Mouse (Mus musculus) urinary bladder, postnatal 10 days (tissue): ENCODE measurements around the gene Sh3rf1.

Experiments used
- DNase-seq: peaks from one replicate; pipeline ENCODE4 v3.0.0; 2022; ENCODE audit warnings: low spot score

Sh3rf1 gene

DNA sequence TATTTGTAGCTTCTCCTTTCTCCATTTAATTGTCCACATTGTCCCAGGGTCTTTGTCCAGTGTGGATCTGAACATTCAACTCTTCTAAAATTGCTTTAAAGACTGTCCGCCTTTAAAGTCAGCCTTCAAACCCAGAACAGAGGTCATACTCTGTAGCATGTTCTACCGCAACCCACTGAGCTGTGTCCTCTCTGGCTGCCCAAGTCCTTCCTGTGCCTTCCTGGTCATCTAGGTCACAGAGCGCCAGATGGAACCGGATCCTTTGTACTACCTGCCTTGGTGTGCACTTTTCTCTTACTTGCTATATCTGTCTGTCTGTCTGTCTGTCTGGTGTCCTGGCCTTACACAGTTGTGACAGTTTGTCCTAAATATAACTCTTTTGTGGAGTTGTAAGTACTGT lies 40.0 kb downstream of the Sh3rf1 start:
- no peak for DNase-seq

- no peak for DNase-seq
These were observed 41.2 kb downstream of the Sh3rf1 start for GRCm38 (mm10) chr8:61264881-61265280.

- DNase-seq, result no peak
These were observed 41.7 kb downstream of the Sh3rf1 start for GRCm38 (mm10) chr8:61265390-61265789.

DNA sequence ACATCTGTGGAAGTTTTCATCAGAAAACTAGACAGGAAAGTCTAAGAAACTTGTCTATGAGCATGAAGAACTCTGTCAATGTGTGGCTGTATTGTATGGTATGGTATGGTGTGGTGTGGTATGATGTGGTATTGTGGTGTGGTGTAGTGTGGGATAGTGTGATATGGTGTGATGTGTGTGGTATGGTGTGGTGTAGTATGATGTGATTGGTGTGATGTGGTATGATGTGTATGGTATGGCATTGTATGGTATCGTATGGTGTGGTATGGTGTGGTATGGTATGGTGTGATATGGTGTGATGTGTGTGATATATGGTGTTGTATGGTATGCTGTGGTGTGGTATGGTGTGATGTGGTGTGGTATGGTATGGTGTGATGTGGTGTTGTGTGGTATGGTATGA lies 43.4 kb downstream of the Sh3rf1 start:
- no peak for DNase-seq

DNA sequence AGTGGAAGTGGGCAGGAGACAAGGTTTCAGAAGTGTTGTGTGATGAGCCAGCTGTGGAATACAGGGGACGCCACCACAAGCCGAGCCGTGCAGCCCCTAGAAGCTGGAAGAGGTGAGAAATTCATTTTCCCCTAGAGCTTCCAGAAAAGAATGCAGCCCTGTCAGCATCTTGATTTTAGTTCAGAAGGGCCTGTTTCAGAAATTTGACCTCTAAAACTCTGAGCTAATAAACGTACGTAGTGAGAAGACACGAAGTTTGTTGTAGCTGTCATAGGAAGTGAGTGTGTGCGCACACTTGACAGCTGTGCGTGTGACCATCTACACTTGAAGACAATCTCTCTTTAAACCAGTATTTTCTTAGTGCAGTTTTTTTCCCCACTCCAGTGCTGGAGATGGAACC lies 44.0 kb downstream of the Sh3rf1 start:
- no peak for DNase-seq

DNA sequence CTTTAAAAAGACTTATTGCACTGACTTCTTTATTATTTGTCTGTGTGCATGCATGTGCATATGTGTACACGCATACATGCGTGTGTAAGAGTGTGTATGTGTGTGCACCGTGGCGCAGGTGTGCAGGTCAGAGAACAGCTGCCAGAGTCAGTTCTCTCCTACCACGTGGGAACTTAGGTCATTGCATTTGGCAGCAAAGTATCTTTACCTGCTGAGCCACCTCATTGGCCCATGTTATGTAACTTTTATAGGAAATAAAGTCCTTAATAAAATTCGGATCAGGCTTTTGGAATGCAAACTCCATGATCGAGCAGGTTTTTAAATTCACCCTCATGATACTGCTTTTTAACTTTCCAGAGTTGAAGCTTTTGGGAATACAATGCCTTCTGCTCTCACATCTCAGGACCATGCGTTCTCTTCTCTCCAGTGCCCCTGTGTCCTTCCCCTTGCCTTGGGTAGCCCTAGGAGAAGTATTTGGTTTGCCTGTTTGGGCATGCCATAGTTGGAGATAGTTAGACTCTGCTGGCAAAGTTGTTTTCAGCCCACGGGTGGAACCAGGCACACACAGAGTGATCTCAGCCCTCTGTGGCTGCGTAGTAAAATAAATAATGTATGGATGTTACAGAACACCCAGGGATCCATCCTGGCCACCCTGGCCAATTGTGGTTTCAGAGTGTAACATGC lies 44.7 kb downstream of the Sh3rf1 start:
- no peak for DNase-seq

GRCm38 (mm10) chr8:61270016-61270415 lies 46.3 kb downstream of the Sh3rf1 start:
- DNase-seq, result no peak

GRCm38 (mm10) chr8:61270541-61270940 lies 46.9 kb downstream of the Sh3rf1 start:
- DNase-seq, result no peak

DNA sequence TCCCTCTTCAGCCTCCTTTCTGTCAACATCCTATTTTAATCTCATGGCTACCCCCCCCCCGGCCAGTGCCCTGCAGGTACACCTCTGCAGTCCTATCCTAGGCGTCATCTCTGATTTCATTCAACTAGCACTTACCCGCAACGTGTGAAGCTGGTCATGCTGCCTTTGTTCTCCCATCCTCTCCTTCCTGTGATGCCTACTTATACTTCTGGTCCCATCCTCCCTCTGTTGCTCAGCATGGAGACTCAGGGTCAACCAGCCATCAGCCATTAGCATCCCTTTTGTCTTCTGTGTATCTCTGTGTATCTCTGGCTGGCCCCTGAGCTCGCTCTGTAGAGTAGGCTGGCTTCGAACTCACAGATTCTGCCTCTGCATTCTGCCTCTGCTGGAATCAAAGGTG lies 47.3 kb downstream of the Sh3rf1 start:
- no peak for DNase-seq

DNA sequence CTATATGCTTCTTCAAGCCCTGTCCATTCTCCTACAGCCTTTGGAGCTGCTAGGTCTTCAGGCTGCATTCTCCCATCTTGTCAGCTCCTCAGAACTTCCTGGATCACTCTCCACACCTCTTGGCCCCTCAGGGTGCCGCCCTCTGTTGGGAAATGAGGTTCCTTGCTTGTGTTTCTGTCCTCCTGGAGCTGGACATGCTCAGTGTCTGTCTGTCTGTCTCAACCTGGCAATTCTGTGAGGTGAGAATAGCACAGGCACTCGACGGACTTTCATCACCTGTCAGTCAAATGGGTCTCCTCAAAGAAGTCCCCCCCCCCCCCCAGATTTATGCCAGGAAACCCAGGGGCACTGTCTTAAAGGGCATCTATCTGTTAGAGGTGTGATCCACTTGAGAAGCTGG lies 49.2 kb downstream of the Sh3rf1 start:
- DNase-seq, result no peak

DNA sequence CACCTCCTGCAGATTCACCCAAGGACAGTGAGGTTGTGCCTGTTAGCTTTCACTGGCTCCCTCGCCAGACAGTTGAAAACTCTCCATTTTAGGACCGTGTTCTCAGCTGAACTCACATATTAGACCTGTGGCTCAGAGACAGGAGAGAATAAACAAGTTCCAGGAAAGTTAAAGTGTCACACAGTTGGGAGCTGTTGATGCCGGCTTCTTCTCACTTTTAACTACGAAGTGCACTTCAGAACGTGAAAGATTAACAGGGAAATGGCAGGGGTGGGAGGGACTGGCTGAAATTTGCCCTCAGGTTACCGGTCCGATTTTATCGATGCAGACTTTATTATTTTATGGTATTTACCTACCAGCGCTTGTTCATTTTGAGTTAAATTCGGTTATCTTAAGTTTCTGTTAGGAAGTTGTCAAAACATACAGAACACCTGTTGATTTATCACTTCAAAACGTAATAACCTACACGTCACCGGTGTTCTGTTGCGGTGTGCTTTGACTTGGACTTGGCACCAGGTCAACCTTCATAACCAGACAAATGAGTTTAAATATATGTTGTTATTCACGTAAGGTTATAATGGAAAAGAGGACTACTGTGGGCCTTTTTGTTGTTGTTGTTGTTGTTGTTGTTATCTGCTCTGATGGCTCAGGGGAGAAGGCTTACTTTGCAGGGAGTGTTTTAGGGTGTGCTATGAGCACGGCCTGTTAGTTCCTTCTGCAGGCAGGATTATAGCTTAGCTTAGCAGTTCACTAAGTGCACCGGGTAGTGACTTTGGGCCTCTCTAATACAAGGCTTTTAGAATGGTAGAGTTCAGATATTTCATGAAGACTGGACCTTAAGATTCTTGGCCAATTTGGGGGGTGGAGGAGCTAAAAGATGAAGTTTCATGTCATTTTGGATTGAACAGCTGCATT lies 49.9 kb downstream of the Sh3rf1 start:
- no peak for DNase-seq

- no peak for DNase-seq
These were observed 51.2 kb downstream of the Sh3rf1 start for GRCm38 (mm10) chr8:61274602-61275462.

DNA sequence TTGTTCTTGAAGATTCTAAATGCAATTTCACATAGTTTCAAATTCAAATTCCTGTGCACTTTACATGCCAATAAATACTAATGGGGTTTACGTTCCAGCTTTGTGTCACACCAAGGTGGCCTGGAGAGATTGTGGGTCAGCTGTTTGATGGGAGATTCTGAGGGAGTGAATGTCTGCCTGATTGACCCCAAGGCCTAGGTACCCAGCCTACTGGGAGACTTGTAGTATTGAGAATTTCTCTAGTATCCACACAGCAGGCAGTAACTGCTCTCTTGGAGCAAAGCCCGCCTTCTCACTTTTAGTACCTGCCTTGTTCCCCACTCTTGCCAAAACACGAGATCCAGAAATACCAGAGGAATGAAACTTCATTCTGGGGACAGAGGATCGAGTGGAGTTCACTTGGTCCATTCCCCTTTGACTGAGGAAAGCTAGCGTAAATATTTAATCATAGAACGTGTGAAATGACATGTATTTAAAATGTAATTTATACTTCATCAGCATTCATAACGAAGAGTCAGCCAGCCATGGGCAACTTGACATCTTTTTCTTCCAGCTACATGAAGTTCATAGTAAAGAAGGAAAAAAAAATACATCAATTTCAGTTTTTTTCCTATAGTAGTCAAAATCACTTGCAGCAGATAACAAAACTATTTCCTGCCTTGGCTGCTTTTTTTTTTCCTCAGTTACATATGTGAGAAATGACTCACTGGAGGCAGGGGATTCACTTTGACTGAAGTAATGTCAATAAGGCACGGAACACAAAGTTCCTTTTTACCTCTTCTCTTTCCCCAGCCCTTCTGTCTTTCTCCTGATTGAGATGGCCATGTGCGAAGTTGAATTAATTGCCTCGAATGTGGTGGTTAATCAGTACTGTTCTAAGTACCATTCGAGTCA lies 52.0 kb downstream of the Sh3rf1 start:
- DNase-seq, result no peak

DNA sequence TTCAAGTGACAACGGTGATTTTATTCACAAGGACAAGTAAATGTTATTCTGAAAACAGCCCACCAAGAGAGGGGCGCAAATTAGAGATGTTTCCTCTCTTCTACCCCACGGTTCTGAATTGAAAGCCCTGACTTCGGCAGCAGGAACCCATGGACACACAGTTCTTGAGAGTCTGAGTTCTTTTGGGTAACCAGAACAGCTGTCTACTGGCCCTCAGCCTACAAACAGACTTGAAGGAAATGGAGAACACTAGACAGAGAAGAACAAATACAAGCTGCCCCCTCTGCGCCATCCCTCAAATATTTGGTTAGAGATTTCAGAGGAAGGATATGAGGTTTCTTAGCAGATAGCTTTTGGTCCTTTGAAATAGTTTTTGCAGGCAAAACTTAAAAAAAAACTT lies 52.7 kb downstream of the Sh3rf1 start:
- DNase-seq, result no peak

DNA sequence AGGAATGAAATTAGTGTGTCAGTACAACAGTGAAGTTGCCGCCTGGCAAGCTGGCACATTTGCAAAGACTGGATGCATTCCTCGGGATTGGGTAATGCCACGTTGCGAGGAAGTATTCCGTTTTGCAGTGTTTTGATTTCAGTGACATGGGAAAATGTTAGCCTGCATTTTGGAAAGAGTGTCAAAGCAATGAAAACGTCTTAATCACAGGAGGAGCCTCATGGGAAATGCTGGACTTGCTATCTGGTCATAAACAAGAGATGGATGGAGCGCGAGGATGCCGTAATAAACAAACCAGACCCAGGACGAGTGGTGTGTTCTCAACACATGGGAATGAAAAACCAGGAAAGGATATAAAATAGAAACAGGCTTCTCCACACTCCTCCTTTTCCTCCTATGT lies 55.4 kb downstream of the Sh3rf1 start:
- no peak for DNase-seq

GRCm38 (mm10) chr8:61282303-61283168 lies 58.9 kb downstream of the Sh3rf1 start:
- DNase-seq, result no peak

GRCm38 (mm10) chr8:61283169-61284081 lies 59.8 kb downstream of the Sh3rf1 start:
- no peak for DNase-seq

DNA sequence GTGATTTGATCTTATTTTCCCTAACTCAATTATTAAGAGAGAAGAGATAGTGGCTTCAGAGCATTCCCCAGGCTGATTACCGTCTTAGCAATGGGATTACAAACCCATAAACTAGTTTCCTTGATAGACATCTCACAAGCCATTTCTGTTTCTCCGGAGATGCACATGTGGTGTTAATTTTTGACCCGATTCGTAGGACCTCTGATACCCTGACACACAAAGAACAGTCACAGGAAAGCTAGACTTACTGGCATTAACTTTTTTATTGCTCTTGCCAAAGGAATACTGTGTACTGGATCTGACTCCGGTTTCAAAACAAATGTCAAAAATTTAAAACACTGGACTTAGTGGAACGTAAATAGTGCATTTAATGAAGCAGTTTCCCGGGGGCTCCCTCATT lies 62.2 kb downstream of the Sh3rf1 start:
- no peak for DNase-seq

- DNase-seq, result no peak
These were observed 62.7 kb downstream of the Sh3rf1 start for GRCm38 (mm10) chr8:61286394-61286793.
